Mouse (Mus musculus): ENCODE data around the gene Ctns. TPM values are rescaled to one million over a fixed set of nuclear protein-coding genes. Genes with fewer than 3 reads are reported as not detected.

Ctns gene
- polyA plus RNA-seq, 1 experiment = 23.5 TPM

GRCm38 (mm10) chr11:73159957-73160810 is 38.7 kb downstream of the Ctns start, which contains the start of gene P2rx5:
Gene P2rx5 (plus strand): TSS chr11:73160421.
- no peak for TF ChIP-seq CTCF (IDR thresholded peaks at IDR 0.05; ENCODE audit: extremely low read depth, insufficient read depth, low read length)
- no peak for TF ChIP-seq POLR2A (IDR thresholded peaks at IDR 0.05; ENCODE audit: extremely low read depth, insufficient read depth, low read length)
- H3K4me3 ChIP-seq (ENCODE audit: insufficient read depth, low read length) = peak within 1 kb of the TSS; percentile 34; the same call in 1 of the 2 replicates
- no peaks in the 10 kb centered on the region for H3K4me1 ChIP-seq (ENCODE audit: control insufficient read depth, insufficient read depth, low read length)
- no peak within 1 kb of the TSS for H3K27ac ChIP-seq (ENCODE audit: insufficient read depth, low read length)

GRCm38 (mm10) chr11:73155071-73155470 is 43.8 kb downstream of the Ctns start:
- H3K4me1 ChIP-seq (ENCODE audit: control insufficient read depth, insufficient read depth, low read length) = no peaks in the 10 kb centered on the region
- H3K4me3 ChIP-seq (ENCODE audit: insufficient read depth, low read length) = no peak overlapping the region
- H3K27ac ChIP-seq (ENCODE audit: insufficient read depth, low read length) = no peak overlapping the region
- TF ChIP-seq POLR2A (IDR thresholded peaks at IDR 0.05; ENCODE audit: extremely low read depth, insufficient read depth, low read length) (no peak), CTCF (IDR thresholded peaks at IDR 0.05; ENCODE audit: extremely low read depth, insufficient read depth, low read length) (no peak)

- TF ChIP-seq CTCF (IDR thresholded peaks at IDR 0.05; ENCODE audit: extremely low read depth, insufficient read depth, low read length) = no peak
- H3K4me3 ChIP-seq (ENCODE audit: insufficient read depth, low read length) = no peak overlapping the region
- H3K27ac ChIP-seq (ENCODE audit: insufficient read depth, low read length) = no peak overlapping the region
- H3K4me1 ChIP-seq (ENCODE audit: control insufficient read depth, insufficient read depth, low read length) = no peaks in the 10 kb centered on the region
Measured at GRCm38 (mm10) chr11:73148209-73148608, 50.6 kb downstream of the Ctns start.

- TF ChIP-seq POLR2A (IDR thresholded peaks at IDR 0.05; ENCODE audit: extremely low read depth, insufficient read depth, low read length) (no peak), CTCF (IDR thresholded peaks at IDR 0.05; ENCODE audit: extremely low read depth, insufficient read depth, low read length) (no peak)
- Histone ChIP-seq H3K4me1 (ENCODE audit: control insufficient read depth, insufficient read depth, low read length) (no peaks in the 10 kb centered on the region), H3K27ac (ENCODE audit: insufficient read depth, low read length) (no peak overlapping the region), H3K4me3 (ENCODE audit: insufficient read depth, low read length) (no peak overlapping the region)
Measured at GRCm38 (mm10) chr11:73146975-73147365, 51.9 kb downstream of the Ctns start.

GRCm38 (mm10) chr11:73146026-73146974 is 52.5 kb downstream of the Ctns start:
- TF ChIP-seq CTCF (IDR thresholded peaks at IDR 0.05; ENCODE audit: extremely low read depth, insufficient read depth, low read length) (no peak), POLR2A (IDR thresholded peaks at IDR 0.05; ENCODE audit: extremely low read depth, insufficient read depth, low read length) (no peak)
- Histone ChIP-seq H3K4me3 (ENCODE audit: insufficient read depth, low read length) (no peak overlapping the region), H3K27ac (ENCODE audit: insufficient read depth, low read length) (no peak overlapping the region), H3K4me1 (ENCODE audit: control insufficient read depth, insufficient read depth, low read length) (no peaks in the 10 kb centered on the region)

GRCm38 (mm10) chr11:73144261-73144681 is 54.6 kb downstream of the Ctns start:
- Histone ChIP-seq H3K27ac (ENCODE audit: insufficient read depth, low read length) (no peak overlapping the region), H3K4me1 (ENCODE audit: control insufficient read depth, insufficient read depth, low read length) (no peaks in the 10 kb centered on the region), H3K4me3 (ENCODE audit: insufficient read depth, low read length) (no peak overlapping the region)
- TF ChIP-seq POLR2A (IDR thresholded peaks at IDR 0.05; ENCODE audit: extremely low read depth, insufficient read depth, low read length) (no peak), CTCF (IDR thresholded peaks at IDR 0.05; ENCODE audit: extremely low read depth, insufficient read depth, low read length) (no peak)

GRCm38 (mm10) chr11:73137591-73138501 is 61.0 kb downstream of the Ctns start, which contains the start of gene Haspin:
Gene Haspin (minus strand): TSS chr11:73138294.
- Histone ChIP-seq H3K4me3 (ENCODE audit: insufficient read depth, low read length) (peak within 1 kb of the TSS; percentile 27), H3K4me1 (ENCODE audit: control insufficient read depth, insufficient read depth, low read length) (no peaks in the 10 kb centered on the region), H3K27ac (ENCODE audit: insufficient read depth, low read length) (no peak within 1 kb of the TSS)
- TF ChIP-seq CTCF (IDR thresholded peaks at IDR 0.05; ENCODE audit: extremely low read depth, insufficient read depth, low read length) (peak; percentile 76), POLR2A (IDR thresholded peaks at IDR 0.05; ENCODE audit: extremely low read depth, insufficient read depth, low read length) (no peak)

GRCm38 (mm10) chr11:73137116-73137515 is 61.7 kb downstream of the Ctns start:
- no peaks in the 10 kb centered on the region for H3K4me1 ChIP-seq (ENCODE audit: control insufficient read depth, insufficient read depth, low read length)
- no peak overlapping the region for H3K27ac ChIP-seq (ENCODE audit: insufficient read depth, low read length)
- no peak for TF ChIP-seq CTCF (IDR thresholded peaks at IDR 0.05; ENCODE audit: extremely low read depth, insufficient read depth, low read length)
- TF ChIP-seq POLR2A (IDR thresholded peaks at IDR 0.05; ENCODE audit: extremely low read depth, insufficient read depth, low read length) = no peak
- H3K4me3 ChIP-seq (ENCODE audit: insufficient read depth, low read length) = no peak overlapping the region
